Mouse (Mus musculus) hindbrain, embryonic 12.5 days (tissue): ENCODE measurements at regions not wholly inside any gene's neighbourhood (a gene's known extent, or its start where the extent isn't known, plus 50 kb on each side); places are given as distances from the start of the nearest gene placed in this dataset.
A peak's percentile ranks its signal among the peaks of the same experiment; 100 is the strongest.

ENCODE experiments used
- ATAC-seq: fragments of 200-750 bp; cut with Nextera tagmentation; 2 replicates; pipeline ENCODE4 v1.8.0; 2017; ENCODE audit warnings: moderate TSS enrichment; ENCODE audit not compliant: low FRiP score
- H3K27ac ChIP-seq: fragments of 300-500 bp; sonication (generic); 2 replicates; pipeline ENCODE4 v1.5.1; 2016; ENCODE audit warnings: mild to moderate bottlenecking
- H3K27me3 ChIP-seq: fragments of 300-500 bp; sonication (generic); 2 replicates; pipeline ENCODE4 v1.6.1; 2016; ENCODE audit warnings: mild to moderate bottlenecking
- H3K36me3 ChIP-seq: fragments of 300-500 bp; sonication (generic); 2 replicates; pipeline ENCODE4 v1.6.1; 2016; ENCODE audit warnings: mild to moderate bottlenecking
- H3K4me1 ChIP-seq: fragments of 300-500 bp; sonication (generic); 2 replicates; pipeline ENCODE4 v1.6.1; 2016
- H3K4me2 ChIP-seq: fragments of 300-500 bp; sonication (generic); replicated peaks from 2 replicates; pipeline ENCODE4 v1.6.1; 2016; ENCODE audit warnings: mild to moderate bottlenecking
- H3K4me3 ChIP-seq: fragments of 300-500 bp; sonication (generic); 2 replicates; pipeline ENCODE4 v1.5.1; 2016; ENCODE audit warnings: mild to moderate bottlenecking
- H3K9ac ChIP-seq: fragments of 300-500 bp; sonication (generic); 2 replicates; pipeline ENCODE4 v1.6.1; 2016; ENCODE audit warnings: mild to moderate bottlenecking, moderate library complexity
- H3K9me3 ChIP-seq: fragments of 300-500 bp; sonication (generic); replicated peaks from 2 replicates; pipeline ENCODE4 v1.6.1; 2016; ENCODE audit warnings: mild to moderate bottlenecking
- WGBS: fragments of 180-500 bp; shearing (Covaris S2); methylation state at CpG from one replicate; pipeline ENCODE4 v1.1.7; 2016; 5-methylcytosine and 5-hydroxymethylcytosine counted together

DNA sequence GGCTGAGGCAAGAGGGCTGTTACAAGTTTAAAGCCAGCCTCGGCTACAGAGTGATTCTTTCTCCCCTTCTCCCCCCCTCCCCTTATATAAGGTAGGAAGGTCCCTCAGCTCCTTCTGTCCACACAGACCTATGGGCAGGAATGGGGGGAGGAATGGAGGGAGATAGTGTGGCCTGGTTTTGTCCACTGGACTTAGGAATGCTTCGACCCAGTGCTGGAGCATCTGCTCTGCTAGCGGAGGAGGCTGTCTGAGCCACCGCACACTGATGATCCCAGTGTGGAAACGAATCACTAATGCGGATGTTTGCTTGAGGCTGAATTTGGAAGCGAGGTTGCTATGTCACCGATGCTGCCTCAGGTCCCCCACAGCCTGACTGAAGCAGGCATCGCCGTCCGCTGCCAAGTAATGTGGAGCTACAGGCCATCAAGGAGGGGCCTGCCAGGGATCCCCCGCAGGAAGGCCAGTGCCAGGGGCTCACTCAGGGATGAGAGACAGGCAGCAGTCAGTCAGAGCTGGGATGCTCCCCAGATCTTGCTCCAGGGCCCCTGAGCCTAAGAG is 67.1 kb upstream of the Ctnnb1 start:
- Histone ChIP-seq H3K9ac (no peak overlapping the region), H3K4me1 (peaks cover 31% of the 10 kb centered on the region), H3K4me2 (no peak overlapping the region), H3K9me3 (no peaks in the 10 kb centered on the region), H3K36me3 (no peaks in the 10 kb centered on the region), H3K4me3 (no peak overlapping the region), H3K27me3 (0 out of 2 replicates have a peak, but pooled peaks cover 3% of the 10 kb centered on the region), H3K27ac (peak overlapping the region; percentile 66)
- peak; percentile 34 for ATAC-seq
- WGBS, result 55% methylated on average over 12 of the region's 12 CpGs

DNA sequence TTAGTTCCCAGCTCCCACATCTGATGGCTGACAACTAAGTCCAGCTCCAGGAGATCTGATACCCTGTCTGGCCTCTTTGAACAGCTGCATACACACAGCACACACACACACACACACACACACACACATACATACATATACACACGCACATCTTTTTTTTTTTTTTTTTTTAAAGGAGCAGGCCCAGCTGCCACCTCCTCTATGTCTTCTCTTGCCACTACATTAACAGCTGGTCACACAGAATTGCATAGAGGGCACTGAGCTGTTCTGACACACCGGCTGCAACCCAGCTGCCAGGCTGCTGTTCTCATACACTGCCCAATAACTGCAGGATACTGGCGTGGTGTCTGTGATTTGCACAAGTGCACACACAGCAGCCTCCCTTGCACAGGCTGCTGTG is 64.6 kb upstream of the Ctnnb1 start:
- WGBS, result 84% methylated on average over 3 of the region's 3 CpGs
- no peaks in the 10 kb centered on the region for H3K9me3 ChIP-seq

DNA sequence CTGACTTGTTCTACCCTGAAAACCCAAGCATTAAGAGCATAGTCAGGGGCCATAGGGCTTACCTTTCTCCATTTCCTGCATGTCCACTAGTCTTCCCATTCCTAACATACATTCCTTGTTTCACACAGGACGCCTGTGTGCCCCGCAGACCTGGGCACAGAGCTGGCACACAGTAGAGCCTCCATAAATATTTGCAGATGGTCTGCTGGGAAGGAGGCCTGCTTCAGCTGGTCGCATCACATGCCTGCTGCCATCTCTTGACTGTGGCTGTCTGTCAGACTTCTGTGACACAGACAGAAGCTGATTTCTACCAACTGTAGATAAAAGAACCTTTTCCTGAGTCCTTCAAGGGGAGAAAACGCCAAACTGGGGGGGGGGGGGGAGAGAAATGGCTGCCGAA is 62.8 kb upstream of the Ctnnb1 start:
- no peak overlapping the region for H3K4me2 ChIP-seq
- no peak overlapping the region for H3K9ac ChIP-seq
- WGBS, result 62% methylated on average over 4 of the region's 5 CpGs
- peaks cover 60% of the 10 kb centered on the region for H3K4me1 ChIP-seq
- no peak; the same call in 1 of the 2 replicates for ATAC-seq
- no peaks in the 10 kb centered on the region for H3K36me3 ChIP-seq
- H3K4me3 ChIP-seq, result no peak overlapping the region
- H3K27ac ChIP-seq, result peak overlapping the region; percentile 80
- 0 out of 2 replicates have a peak, but pooled peaks cover 3% of the 10 kb centered on the region for H3K27me3 ChIP-seq
- no peaks in the 10 kb centered on the region for H3K9me3 ChIP-seq

More for the DNA sequence above, 64.6 kb upstream of the Ctnnb1 start:
- no peak for ATAC-seq
- no peak overlapping the region for H3K9ac ChIP-seq
- H3K4me3 ChIP-seq, result no peak overlapping the region
- H3K36me3 ChIP-seq, result no peaks in the 10 kb centered on the region
- no peak overlapping the region for H3K4me2 ChIP-seq
- H3K27me3 ChIP-seq, result 0 out of 2 replicates have a peak, but pooled peaks cover 3% of the 10 kb centered on the region
- H3K4me1 ChIP-seq, result peaks cover 50% of the 10 kb centered on the region
- H3K27ac ChIP-seq, result no peak overlapping the region

DNA sequence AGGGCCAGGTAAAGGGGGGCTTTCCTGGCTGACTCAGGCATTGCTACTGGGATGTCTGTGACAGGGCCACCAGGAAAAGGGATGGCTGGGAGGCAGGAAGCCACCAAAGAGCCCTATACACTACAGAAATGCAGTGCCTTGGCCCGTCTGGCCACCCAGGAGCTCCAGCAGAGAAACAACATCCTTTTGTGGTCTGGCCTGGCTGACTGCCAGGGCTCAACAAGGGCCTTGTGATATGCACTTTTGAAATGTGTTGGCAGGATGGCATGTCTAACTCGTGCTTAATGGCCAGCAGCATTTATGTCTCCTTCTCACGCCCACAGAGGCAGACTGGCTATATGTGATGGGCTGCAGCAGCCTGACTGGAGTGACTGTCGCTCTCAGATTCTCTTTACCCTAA is 62.3 kb upstream of the Ctnnb1 start:
- H3K27ac ChIP-seq, result peak overlapping the region; percentile 80
- H3K36me3 ChIP-seq, result no peaks in the 10 kb centered on the region
- no peaks in the 10 kb centered on the region for H3K9me3 ChIP-seq
- H3K4me3 ChIP-seq, result no peak overlapping the region
- WGBS, result 22% methylated on average over 4 of the region's 4 CpGs
- H3K27me3 ChIP-seq, result 0 out of 2 replicates have a peak, but pooled peaks cover 3% of the 10 kb centered on the region
- H3K9ac ChIP-seq, result no peak overlapping the region
- ATAC-seq, result peak; percentile 78
- no peak overlapping the region for H3K4me2 ChIP-seq
- peaks cover 55% of the 10 kb centered on the region for H3K4me1 ChIP-seq

DNA sequence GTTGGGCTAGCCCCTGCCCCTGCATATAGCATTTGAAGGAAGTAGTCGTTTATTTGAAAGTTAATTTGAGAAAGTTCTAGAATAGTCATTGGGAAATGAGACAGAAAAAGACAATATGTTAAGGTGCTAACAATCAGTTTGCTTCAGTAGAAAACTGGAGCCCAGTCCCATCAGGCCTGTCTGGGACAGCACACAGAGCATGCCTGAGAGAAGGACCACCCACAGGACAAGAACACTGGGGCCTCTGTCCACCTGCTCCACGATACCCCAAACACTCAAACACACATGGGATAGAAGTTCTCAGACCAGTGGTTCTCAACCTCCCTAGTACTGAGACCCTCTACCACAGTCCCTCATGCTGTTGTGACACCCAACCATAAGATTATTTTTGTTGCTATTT is 61.2 kb upstream of the Ctnnb1 start:
- Histone ChIP-seq H3K4me3 (no peak overlapping the region), H3K27me3 (0 out of 2 replicates have a peak, but pooled peaks cover 3% of the 10 kb centered on the region), H3K9ac (no peak overlapping the region), H3K27ac (no peak overlapping the region), H3K4me1 (peaks cover 50% of the 10 kb centered on the region), H3K36me3 (no peaks in the 10 kb centered on the region), H3K9me3 (no peaks in the 10 kb centered on the region), H3K4me2 (no peak overlapping the region)
- WGBS, result 77% methylated on average over 2 of the region's 2 CpGs
- ATAC-seq, result no peak

DNA sequence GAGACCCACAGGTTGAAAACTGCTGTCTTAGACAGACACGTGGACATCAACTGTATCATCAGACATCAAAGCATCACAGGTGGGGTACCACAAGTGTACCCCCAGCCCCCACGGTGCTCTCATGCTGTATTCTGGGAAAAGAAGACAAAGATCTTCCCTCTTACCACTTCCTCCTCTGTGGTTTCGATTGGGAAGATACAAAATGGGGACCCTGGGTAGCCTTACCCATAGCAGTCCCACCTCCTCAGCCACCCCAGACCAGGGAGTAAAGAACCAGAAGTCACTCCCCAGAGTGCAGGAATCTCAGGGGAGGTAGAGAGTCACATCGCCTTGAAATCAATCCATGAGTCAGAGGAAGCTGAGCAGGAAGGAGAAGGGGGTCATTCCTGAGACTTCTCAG is 60.7 kb upstream of the Ctnnb1 start:
- Histone ChIP-seq H3K27me3 (no peaks in the 10 kb centered on the region), H3K27ac (no peak overlapping the region), H3K4me2 (no peak overlapping the region), H3K4me3 (no peak overlapping the region), H3K36me3 (no peaks in the 10 kb centered on the region), H3K9me3 (no peaks in the 10 kb centered on the region), H3K4me1 (peaks cover 50% of the 10 kb centered on the region), H3K9ac (no peak overlapping the region)
- ATAC-seq, result no peak
- WGBS, result 87% methylated on average over 4 of the region's 4 CpGs

DNA sequence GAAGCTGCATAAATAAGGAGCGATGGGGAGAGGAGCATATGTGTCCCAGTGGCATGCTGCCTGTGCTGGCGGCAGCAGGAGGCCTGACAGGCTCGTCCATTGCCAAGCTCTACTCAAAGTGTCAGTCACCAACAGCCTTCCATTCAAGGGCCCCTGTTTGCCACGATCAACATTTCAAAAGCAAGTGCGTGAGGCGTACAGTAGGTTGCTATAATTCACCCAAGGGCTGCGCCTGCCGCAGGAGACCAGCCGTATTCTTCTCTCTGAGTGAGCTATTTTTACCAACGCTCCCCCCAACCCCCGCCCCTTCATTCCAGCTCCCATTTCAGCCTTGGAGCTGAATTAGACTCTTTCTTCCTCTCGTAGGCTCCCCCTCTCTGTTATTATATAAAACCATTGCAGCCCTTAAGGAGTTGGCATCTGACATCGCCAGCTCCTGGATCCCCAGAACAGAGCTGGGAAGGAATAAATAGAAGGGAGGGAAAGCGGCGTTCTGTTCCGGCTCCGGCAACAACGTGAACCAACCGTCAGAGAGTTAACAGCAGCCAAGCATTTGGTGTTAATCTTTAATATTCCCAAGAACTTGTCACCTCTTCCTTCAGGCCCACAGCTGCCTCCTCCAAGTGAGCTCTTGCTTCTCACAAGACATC is 59.5 kb upstream of the Ctnnb1 start:
- Histone ChIP-seq H3K9ac (peak overlapping the region; percentile 36; the same call in 1 of the 2 replicates), H3K4me1 (peaks cover 49% of the 10 kb centered on the region), H3K4me2 (peak overlapping the region; percentile 31), H3K36me3 (no peaks in the 10 kb centered on the region), H3K27ac (peak overlapping the region; percentile 70), H3K9me3 (no peaks in the 10 kb centered on the region), H3K27me3 (no peaks in the 10 kb centered on the region), H3K4me3 (no peak overlapping the region)
- ATAC-seq, result peak; percentile 35; the same call in 1 of the 2 replicates
- 36% methylated on average over 19 of the region's 19 CpGs for WGBS

DNA sequence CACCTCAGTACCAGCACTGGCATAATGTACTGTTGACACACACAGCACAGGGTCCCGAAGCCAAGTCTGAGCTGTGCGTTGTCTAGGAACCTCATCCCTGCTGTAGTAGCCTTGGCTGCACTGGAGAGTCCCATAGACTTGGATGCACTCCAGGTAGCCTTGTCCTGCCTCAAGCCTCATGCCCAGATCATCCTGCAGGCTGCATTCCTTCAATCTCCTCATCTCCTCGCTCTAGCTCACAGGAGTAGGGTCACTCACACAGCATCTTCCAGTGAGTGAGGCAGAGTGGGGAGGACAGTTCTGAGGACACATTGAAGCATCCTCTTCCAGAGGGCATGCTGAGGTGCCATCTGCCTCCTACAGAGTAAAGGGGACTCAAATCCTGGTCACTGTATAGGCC is 55.7 kb upstream of the Ctnnb1 start:
- Histone ChIP-seq H3K4me1 (peaks cover 19% of the 10 kb centered on the region), H3K27ac (no peak overlapping the region), H3K4me2 (no peak overlapping the region), H3K4me3 (no peak overlapping the region), H3K36me3 (no peaks in the 10 kb centered on the region), H3K27me3 (no peaks in the 10 kb centered on the region), H3K9me3 (no peaks in the 10 kb centered on the region), H3K9ac (no peak overlapping the region)
- 90% methylated on average over 3 of the region's 3 CpGs for WGBS
- ATAC-seq, result no peak

DNA sequence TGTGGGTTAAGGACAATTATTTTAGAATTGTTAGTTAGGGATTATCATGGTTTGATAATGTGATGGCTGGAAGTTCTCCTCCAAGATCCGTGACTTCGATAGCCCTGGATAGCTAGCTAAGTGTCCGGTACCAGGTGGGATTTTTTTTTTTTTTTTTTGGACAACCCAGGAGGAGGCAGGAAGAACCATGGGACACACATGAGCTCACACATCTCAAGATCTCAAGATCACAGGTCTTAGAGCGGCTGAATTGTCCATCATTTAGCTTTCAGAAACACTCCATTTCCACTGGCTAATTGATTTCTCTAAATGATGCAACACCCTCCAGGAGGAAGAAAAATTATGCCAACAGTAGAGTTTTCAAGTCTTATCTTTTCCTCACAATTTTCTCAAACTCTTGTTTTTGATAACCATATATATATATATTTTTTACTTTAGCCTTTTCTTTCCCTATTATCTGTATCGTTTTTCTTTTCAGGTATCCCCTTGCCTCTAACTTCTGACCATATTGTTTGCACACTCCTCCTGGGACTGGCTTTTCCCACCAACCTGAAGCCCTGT is 54.5 kb upstream of the Ctnnb1 start:
- no peaks in the 10 kb centered on the region for H3K27me3 ChIP-seq
- H3K4me3 ChIP-seq, result no peak overlapping the region
- ATAC-seq, result no peak
- no peak overlapping the region for H3K9ac ChIP-seq
- H3K36me3 ChIP-seq, result no peaks in the 10 kb centered on the region
- 91% methylated on average over 5 of the region's 5 CpGs for WGBS
- no peaks in the 10 kb centered on the region for H3K9me3 ChIP-seq
- peaks cover 13% of the 10 kb centered on the region for H3K4me1 ChIP-seq
- no peak overlapping the region for H3K27ac ChIP-seq
- no peak overlapping the region for H3K4me2 ChIP-seq

DNA sequence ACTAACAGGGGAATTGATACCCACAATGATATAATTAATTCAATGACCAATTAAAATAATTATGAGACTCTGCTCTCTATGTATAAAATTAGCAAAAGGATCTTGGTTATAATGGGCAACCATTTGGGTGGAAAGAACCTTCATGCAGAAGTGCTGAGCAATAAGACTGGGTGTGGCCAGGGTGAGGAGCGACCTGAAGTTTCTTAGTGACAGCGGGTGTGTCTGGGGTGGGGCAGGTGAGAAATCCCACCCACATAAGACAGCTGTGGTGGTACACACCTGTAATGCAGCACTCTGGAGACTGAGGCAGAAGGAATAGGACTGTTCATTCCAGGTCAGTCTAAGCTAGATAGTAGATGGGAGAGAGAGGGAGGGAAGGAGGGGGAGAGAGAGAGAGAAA is 51.9 kb upstream of the Ctnnb1 start:
- Histone ChIP-seq H3K36me3 (no peaks in the 10 kb centered on the region), H3K27ac (no peak overlapping the region), H3K4me2 (no peak overlapping the region), H3K4me3 (no peak overlapping the region), H3K9me3 (no peaks in the 10 kb centered on the region), H3K27me3 (no peaks in the 10 kb centered on the region), H3K4me1 (no peaks in the 10 kb centered on the region), H3K9ac (no peak overlapping the region)
- ATAC-seq, result no peak
- WGBS, result 90% methylated on average over 2 of the region's 2 CpGs
